Mouse (Mus musculus): ENCODE data around the gene Oas3.

Gene Oas3

DNA sequence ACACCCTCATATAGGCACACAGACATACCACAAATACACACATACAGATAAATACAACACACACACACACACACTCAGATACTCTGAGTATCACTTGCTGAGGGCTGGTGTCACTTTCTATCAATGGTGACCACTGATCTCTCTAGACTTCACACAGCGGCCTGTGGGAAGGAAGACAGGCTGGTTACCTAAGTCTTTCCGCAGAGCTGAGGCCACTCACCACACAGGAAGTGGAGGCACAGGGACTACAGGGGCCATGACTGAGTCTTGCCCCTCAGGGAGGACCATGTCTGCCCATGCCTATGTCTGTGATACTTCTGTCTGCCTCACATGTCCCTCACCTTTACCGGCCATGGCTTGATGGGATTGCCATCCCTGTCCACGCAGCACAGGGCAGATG, 23.2 kb downstream of the Oas3 start:
- DNase-seq (ENCODE audit: low read depth, low spot score), result no peak

DNA sequence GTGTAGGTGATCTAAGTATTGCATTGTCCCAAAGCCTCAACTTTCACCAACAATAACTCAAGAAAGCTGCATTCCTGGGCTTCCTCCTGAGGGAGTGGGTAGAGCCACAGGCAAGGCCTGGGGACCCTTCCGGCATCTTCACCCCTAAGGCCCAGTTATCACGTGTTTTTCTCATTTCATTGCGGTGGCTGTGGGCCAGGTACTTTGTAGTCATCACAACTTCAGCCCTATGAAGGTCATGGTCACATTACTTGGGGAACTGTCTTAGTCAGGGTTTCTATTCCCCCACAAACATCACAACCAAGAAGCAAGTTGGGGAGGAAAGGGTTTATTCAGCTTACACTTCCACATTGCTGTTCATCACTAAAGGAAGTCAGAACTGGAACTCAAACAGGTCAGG, 24.7 kb downstream of the Oas3 start:
- no peak for DNase-seq (ENCODE audit: low read depth, low spot score)

DNA sequence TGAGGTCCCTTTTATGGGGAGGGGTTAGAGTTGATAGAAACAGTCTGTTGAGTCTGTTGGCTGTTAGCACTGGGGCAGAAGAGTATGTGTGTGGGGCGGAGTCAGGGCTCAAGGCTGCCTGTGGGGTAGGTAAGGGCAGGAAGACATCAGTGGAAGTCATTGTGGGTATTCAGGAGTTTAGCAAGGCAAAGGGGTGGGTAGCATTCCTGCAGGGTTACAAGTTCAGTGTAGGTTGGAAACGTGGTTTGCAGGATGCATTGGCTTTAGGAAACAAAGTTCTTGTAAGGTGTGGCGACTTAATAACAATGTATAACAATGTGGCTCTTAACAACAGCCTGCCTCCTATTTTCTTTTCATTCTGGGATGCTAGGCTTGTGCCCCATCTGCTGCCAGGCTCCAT, 26.3 kb downstream of the Oas3 start:
- peak; percentile 88 for DNase-seq (ENCODE audit: low read depth, low spot score)

DNA sequence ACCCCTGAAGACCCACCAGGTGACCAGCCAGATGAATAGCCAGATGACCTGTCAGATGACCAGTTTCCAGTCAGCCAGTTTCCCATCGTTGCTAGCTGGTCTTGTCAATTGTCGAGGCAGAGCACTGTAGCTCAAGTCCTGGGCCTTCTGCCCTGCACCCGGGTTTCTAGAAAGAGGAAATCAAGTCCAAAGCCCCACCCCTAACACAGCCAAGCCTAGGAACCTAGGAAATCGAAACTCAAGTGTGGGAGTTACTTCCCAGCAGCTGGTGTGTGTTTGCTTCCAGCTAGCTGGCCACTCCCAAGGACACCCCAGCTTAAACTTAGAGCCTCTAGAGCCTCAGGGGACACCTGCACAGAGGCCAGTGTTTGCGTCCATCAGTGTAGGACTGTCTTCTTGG, 27.8 kb downstream of the Oas3 start, which contains the start of gene Oas2:
Gene Oas2 (minus strand): TSS at position 166 of the 400 bp plus-strand sequence.
- DNase-seq (ENCODE audit: low read depth, low spot score), result peak; percentile 23

DNA sequence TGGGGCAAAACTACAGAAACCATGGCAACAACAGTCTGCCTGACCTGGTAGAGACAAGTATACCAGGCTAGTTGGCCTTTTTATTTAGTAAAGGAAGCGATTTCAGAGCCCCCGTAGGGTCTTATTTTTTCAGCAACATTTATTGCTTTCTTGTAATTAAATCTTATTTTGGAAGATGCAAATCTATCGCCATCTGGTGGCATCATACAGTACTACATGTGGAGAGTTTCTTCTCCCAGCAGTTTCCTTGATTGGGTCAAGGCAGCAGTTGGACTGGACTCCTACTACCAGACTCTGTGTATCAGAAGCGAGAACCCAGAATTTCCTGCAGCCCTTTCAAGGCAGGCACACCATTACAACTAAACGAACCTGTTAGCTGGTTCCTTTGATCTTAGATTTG, 31.0 kb downstream of the Oas3 start:
- DNase-seq (ENCODE audit: low read depth, low spot score), result peak; percentile 74

DNA sequence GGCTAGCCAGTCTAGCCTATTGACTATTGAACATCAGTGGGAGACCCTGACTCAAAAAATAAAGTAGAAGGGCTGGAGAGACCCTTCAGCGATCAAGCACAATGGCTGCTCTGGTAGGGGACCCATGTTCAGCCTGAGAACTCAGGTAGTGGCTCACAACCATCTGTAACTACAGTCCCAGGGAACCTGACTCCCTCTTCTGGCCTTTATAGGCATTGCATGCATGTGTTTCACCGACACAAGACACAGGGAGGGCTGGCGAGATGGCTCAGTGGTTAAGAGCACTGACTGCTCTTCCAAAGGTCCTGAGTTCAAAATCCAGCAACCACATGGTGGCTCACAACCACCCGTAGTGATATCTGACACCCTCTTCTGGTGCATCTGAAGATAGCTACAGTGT, 35.3 kb downstream of the Oas3 start:
- peak; percentile 84 for DNase-seq (ENCODE audit: low read depth, low spot score)

DNA sequence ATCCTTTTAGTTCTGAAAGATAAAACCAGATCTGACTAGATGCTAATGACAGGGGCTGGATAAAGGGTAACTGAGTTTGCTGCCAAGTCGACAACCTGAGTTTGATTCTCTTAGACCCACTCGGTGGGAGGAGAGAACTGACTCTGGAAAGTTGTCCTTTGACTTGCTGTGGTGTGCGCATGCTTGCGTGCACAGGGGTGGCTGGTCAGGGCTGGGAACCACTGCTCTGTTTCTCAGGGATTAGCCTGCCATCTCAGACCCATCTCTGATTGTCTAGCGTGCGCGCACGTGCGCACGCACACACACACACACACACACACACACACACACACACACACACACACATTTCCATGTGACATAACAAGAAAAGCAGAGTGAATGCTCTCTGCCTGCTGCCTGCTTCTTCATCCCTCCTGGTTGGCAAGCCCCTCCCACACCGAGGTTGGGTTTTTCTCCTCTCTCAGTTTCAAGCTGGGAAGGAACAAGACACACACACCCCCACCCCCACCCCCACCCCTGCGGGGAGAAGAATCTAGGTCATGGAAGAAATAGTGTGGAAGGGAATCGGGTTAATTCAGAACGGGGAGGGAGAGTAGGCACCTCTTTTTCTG, 43.0 kb downstream of the Oas3 start:
- peak; percentile 83 for DNase-seq (ENCODE audit: low read depth, low spot score)

DNA sequence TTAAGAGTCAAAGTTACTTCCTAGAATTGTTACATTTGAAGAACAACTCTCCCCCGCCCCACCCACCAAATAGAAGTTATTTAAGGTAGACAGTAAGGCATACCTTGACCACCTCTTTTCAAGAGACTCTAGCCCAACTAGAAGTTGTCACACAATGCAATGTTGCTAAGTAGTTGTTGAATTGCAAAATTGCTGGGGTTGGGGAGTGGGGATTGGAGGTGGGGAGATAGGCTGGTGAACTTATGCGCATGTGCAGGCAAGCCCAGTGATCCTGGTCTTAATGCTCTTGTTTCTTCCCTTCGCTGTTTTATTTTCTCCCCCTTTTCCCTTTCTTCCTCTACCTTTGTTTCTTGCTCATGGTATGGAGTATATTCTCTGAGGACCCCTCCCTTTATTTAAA, 43.8 kb downstream of the Oas3 start:
- peak; percentile 66 for DNase-seq (ENCODE audit: low read depth, low spot score)

- peak; percentile 95 for DNase-seq (ENCODE audit: low read depth, low spot score)
Measured at GRCm38 (mm10) chr5:120732740-120733139, 44.7 kb downstream of the Oas3 start.

DNA sequence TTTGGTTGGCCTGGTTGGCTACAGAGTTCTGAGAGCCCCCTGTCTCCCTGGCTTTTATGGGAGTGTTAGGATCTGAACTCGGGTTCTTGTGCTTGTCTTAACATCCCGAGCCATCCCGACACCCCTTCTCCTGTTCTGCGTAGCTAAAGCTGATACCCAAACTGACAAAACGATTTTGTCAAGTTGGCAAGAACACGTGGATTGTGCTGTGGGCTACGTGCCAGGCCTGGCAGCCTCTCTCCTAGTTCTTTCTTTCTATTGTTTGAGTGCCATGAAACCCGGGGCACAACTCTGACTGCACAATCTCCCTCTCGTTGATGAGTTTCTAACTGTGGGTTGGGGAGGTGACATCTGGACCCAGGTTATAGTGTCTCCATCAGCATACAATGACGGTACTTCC, 48.1 kb downstream of the Oas3 start:
- DNase-seq (ENCODE audit: low read depth, low spot score), result no peak

DNA sequence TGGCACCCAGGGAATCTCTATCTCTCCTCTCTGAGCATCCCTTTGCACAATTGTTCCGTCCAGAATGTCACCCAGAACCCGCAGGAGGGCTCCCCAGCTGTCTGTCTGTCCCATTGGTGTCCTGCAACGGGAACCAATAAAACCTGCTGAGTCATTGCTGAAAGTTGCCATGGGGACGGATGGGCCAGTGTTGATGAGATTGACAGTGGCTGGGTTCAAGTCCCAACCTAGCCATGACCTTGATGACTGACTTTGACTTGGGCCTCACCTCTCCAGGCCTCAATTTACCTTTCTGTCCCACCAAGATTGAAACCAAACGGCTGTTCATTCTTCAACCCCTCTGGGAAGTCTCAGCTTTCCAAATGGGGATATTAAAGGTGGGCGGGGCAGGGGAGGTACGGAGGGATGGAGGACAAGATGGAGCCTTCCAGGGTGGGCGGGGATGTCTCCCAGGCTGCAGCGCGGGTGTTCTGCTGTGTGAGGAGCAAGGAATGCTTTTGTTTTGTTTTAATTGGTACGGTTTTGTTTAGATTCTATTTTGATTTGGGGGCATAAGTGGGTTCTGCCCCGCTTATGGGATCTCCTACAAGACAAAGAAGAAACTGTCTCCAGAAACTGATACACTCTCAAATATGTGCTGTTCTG, 51.5 kb downstream of the Oas3 start:
- peak; percentile 85 for DNase-seq (ENCODE audit: low read depth, low spot score)

DNA sequence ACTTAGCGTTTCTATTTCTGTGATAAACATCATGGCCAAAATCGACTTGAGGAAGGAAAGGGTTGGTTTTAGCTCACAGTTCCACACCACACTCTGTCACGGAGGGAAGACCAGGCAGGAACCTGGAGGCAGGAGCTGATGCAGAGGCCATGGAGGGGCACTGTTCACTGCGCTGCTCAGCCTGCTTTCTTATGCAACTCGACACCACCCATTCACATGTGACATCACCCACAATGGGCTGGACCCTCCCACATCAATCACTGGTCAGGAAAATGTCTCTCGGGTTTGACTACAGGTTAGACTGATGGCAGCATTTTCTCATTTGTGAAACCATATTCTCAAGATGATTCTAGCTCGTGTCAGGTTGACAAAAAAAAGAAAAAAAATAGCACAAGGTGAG, 56.5 kb downstream of the Oas3 start:
- peak; percentile 80 for DNase-seq (ENCODE audit: low read depth, low spot score)

GRCm38 (mm10) chr5:120718600-120719378, 58.7 kb downstream of the Oas3 start:
- DNase-seq (ENCODE audit: low read depth, low spot score), result peak; percentile 68

- DNase-seq (ENCODE audit: low read depth, low spot score), result no peak
Measured at GRCm38 (mm10) chr5:120717136-120717535, 60.3 kb downstream of the Oas3 start.

- DNase-seq (ENCODE audit: low read depth, low spot score), result peak; percentile 76
Measured at GRCm38 (mm10) chr5:120714314-120714713, 63.1 kb downstream of the Oas3 start.

DNA sequence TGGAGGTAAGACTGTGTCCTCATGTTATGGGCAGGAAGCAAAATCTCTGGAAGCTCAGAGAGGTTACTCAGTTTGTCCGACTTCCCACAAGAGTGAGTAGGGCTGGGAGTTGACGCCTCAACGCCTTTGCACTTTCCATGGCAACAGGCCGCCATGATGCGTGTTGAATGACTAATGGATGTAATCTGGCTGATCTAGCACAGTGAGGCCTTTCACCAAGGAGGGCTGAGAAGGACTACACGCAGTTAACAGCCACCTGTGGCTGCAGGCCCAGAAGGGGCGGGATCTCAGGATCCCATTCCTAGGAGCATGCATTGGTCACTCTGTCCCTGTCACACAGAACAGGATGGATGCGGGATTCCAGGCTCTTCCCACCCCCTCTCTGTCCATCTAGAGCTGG, 64.7 kb downstream of the Oas3 start:
- DNase-seq (ENCODE audit: low read depth, low spot score), result no peak

DNA sequence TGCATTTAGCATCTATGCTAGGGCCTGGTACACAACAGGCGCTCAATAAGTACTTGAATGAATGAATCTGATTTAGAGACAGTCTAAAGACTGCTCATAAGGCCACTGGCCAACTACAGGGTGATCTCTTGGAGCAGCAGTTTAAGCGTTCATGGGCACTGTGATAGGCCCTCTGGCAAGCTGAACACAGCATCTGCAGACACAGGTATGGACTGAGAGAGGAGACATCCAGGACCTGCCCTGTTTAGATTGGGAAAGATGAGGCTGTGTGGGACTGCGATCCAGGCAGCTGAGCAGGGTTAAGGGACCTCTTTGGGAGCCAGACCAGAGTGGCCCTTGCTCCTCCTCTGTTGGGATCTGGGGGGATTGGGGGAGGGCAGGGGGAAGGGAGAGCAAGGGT, 65.6 kb downstream of the Oas3 start, which contains the start of gene Dtx1:
Gene Dtx1 (minus strand): TSS at position 101 of the 400 bp plus-strand sequence.
- DNase-seq (ENCODE audit: low read depth, low spot score), result no peak

- DNase-seq (ENCODE audit: low read depth, low spot score), result peak; percentile 34
Measured at GRCm38 (mm10) chr5:120711416-120711815, 66.0 kb downstream of the Oas3 start.

DNA sequence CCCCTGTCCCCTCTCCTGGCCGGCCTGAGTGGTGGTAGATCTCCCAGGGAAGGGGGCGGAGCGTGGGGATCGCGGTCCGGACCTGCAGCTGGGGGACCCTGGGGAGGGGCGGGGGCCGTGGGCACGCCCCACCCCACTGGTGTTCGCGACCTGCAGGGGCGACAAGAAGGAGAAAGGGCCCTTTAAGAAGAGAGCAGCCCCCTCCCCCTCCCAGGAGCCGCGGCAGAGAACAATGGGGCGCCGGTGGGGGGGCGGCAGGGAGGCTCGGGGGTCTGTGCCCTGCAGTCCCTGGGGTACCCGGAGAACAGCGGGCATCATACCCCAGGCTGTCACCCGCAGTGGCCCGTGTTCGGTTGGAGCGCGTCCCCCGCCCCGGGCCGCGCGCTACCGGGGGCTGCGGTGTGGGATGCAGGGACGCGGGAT, 66.6 kb downstream of the Oas3 start:
- no peak for DNase-seq (ENCODE audit: low read depth, low spot score)

DNA sequence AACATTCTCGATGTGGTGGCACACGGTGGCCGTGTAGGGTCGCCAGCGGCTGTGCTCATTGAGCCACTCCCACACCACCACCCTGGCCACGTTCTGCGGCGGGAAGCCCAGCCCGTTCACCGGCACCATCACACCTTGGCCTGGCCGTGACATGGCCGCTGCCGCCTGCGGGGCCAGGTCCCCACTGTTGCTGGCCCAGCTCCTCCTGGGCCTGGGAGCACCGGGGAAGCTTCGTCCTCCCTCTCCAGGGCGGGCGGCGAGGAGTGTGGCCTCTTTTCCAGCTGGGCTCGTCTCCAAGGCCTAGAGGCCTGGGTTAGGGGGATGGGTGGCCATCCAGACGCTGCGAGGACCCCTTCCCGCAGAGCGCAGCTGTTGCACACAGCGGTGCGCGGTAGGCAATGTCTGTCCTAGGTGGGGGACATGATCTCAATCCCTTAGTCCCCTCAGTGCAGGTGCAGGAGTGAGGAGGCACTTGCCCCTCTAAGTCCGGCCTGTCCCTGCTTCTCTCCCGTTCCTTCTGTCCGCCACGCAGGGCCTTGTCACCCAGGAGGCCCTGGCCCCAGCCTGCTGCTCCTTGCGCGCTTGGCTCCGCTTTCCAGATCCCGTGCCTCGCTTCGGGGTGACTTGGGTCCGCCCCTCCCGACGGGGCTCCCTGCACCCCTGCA, 67.2 kb downstream of the Oas3 start:
- no peak for DNase-seq (ENCODE audit: low read depth, low spot score)

DNA sequence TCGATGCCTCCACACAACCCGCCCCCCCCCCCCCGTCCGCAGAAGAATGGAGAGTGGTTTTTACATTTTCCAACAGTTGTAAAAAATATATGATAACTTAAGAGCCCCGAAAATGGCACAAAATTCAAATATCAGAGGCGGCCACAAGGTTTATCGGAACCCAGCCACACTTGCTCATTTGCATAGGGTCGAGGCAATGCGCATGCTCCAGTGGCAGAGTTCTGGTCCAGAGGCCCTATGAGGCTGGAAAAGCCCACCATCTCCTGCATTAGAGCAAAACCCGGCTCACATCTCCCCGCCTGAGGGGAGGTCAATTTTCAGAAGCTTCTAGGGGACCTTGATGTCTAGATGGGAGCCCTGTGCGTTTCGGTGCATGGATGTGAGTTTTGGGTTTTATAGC, 70.5 kb downstream of the Oas3 start:
- DNase-seq (ENCODE audit: low read depth, low spot score), result peak; percentile 61

DNA sequence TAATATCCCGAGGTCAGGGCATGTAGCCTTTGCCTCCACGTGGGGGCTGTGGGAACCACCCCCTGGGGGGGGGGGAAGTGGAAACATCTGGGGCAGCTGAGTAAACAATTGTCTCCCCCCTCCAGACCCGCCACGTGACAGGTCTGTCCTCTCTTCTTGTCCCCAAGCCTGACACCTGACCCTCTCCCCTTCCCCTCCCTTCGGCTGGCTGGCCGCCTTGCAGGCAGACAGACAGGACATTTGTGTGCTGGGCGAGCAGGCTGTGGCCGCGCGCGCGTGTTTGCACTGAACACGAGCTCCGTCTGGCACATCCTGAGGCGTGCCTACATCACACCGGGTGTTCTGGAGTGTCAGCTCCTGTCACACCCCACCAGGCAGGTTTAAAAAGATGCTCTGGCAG, 70.9 kb downstream of the Oas3 start:
- DNase-seq (ENCODE audit: low read depth, low spot score), result peak; percentile 39
